Mouse (Mus musculus) E14TG2a.4 (cell line): ENCODE data around the gene Gna15.

ENCODE experiments used
- CTCF ChIP-seq: conservative IDR thresholded peaks from 2 replicates; pipeline ENCODE4 v1.5.1; 2014; ENCODE audit warnings: low read length
- NANOG ChIP-seq: IDR thresholded peaks from 2 replicates; pipeline ENCODE4 v1.6.1; 2014; ENCODE audit warnings: borderline replicate concordance, low read length, mixed read lengths
- POU5F1 ChIP-seq: IDR thresholded peaks from 2 replicates; pipeline ENCODE4 v1.6.1; 2014; ENCODE audit warnings: low read length, borderline replicate concordance

DNA sequence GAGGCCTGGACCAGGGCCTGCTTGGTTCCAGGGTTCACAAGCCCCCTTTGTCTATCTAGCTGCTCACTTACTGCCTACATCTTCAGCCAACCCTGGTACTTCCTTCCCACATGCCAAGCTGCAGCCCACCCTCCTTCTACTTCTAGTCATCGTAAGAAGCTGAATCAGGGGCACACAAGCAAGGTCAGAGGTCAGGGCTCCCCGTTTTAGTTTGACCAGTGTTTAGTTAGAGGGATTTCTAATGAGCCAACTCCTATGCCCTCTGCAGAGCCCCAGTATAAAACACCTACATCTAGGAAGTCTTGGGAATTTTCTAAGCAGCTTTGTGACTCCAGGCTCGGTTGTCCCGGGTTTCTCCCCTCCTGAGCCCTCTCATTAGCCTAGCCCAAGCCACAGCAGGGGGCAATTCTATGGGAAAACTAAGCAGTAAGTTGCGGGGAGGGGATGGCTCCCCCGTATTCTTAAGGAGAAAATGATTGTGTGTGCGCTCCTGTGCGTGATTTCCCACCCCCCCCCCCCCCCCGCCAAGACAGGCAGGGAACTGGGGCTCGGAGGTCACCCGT, 46.3 kb upstream of the Gna15 start:
- no peak for TF ChIP-seq CTCF
- TF ChIP-seq POU5F1, result no peak
- TF ChIP-seq NANOG, result no peak
